In the genomic region with DNA sequence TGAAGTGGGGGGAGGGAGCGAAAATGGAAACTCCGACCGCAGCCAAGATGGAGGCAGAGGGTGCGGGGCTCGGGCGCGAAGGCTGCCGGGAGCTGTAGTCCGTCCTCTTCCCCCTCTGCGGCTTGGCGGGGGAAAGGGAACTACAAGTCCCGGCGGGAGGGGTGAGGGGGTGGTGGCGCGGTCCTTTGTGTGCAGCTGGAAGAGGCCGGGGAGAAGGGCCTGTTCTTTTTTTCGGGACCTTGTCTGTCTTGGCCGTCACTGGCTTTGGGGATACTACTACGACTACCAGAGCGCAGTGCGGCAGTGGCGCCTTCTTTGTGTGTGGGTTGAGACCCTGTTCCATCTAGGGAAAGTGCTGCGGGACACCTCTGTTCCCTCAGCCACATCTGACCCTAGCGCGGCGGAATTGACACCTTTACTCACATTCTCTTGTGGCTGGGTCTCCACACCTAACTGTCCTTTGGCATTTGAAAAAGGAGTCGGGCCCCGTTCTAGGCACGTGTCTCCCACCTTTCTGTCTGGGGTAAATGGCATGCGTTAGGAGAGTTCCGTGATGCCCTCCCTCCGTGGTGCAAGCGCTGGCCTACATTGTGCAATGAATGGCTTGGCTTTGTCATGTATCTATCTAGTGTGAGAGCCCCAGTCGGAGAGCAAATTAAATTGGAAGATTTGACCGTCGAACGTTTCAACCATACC, we compare ENCODE assay signal across 8 mouse cellular contexts. TPM values are rescaled to one million over a fixed set of nuclear protein-coding genes. Genes with fewer than 3 reads are reported as not detected.
DNase-seq lines count a peak whose midpoint lies in the region; ATAC-seq lines count a peak whose summit lies in the region.

No protein-coding gene starts in this region.

- peak overlapping the region; percentile 68 for H3K4me2 ChIP-seq in hindbrain, embryonic 14.5 days (replicated peaks)

- peak overlapping the region; percentile 85 for H3K4me3 ChIP-seq in hindbrain, embryonic 14.5 days (replicated peaks; ENCODE audit: low read length)

- peak; percentile 93 for ATAC-seq in hindbrain, embryonic 14.5 days (ENCODE audit: low FRiP score)

- WGBS in hindbrain, embryonic 14.5 days = under 1% methylated on average over 32 of the region's 37 CpGs

- no peaks in the 10 kb centered on the region for H3K9me3 ChIP-seq in hindbrain, embryonic 14.5 days (ENCODE audit: control insufficient read depth, low read length)

- H3K27me3 ChIP-seq in hindbrain, embryonic 14.5 days (ENCODE audit: control insufficient read depth, insufficient read depth, low read length) = no peaks in the 10 kb centered on the region

- H3K9ac ChIP-seq in hindbrain, embryonic 14.5 days = peak overlapping the region; percentile 98

- peaks cover 12% of the 10 kb centered on the region for H3K4me1 ChIP-seq in hindbrain, embryonic 14.5 days (replicated peaks; ENCODE audit: control insufficient read depth, insufficient read depth, low read length)

- H3K36me3 ChIP-seq in hindbrain, embryonic 14.5 days (replicated peaks; ENCODE audit: control insufficient read depth, insufficient read depth) = no peaks in the 10 kb centered on the region

- peak overlapping the region; percentile 99 for H3K27ac ChIP-seq in hindbrain, embryonic 14.5 days

- DNase-seq in WW6 (ENCODE audit: low read depth, low spot score) = peak; percentile 75
- DNase-seq in cerebellum, postnatal 36 days = peak; percentile 83 to 84
- peak; percentile 89 to 90 for DNase-seq in frontal cortex, postnatal 36 days (ENCODE audit: low spot score in 2 of 2)
- DNase-seq in hindbrain, embryonic 14.5 days (ENCODE audit: low spot score) = peak; percentile 87
- DNase-seq in layer of hippocampus, postnatal 36 days = peak; percentile 86 to 88
- DNase-seq in lung, postnatal 25 days (ENCODE audit: low spot score) = peak; percentile 92
- peak; percentile 93 for DNase-seq in retina, embryonic 14.5 days (ENCODE audit: low spot score)
- peak; percentile 90 for DNase-seq in thymus, postnatal 4 days

RNA-seq across cellular contexts. Expression of a gene that starts 0.9 kb away (rescaled TPM):
- 416 and 429 TPM in 2 replicates for polyA plus RNA-seq in hindbrain, embryonic 14.5 days (2014; fragmentation: Nextera tagmentation; extraction: Ambion mirVana)
- total RNA-seq in layer of hippocampus, postnatal 36 days (2021) = 100 to 1,000 TPM; 240 to 246 TPM

RNA-seq across cellular contexts. Expression of a gene that starts 25.6 kb away (rescaled TPM):
- 67.0 TPM in 2 replicates for polyA plus RNA-seq in hindbrain, embryonic 14.5 days (2014; fragmentation: Nextera tagmentation; extraction: Ambion mirVana)
- total RNA-seq in layer of hippocampus, postnatal 36 days (2021) = 10 to 100 TPM; 76.7 to 78.5 TPM

RNA-seq across cellular contexts. Expression of a gene that starts 37.0 kb away (rescaled TPM):
- polyA plus RNA-seq in hindbrain, embryonic 14.5 days (2014; fragmentation: Nextera tagmentation; extraction: Ambion mirVana) = 87.5 and 93.1 TPM in 2 replicates
- total RNA-seq in layer of hippocampus, postnatal 36 days (2021) = 10 to 100 TPM; 71.1 to 75.5 TPM

RNA-seq across cellular contexts. Expression of a gene that starts 52.7 kb away (rescaled TPM):
- not detected in 2 replicates for polyA plus RNA-seq in hindbrain, embryonic 14.5 days (2014; fragmentation: Nextera tagmentation; extraction: Ambion mirVana)
- total RNA-seq in layer of hippocampus, postnatal 36 days (2021) = not detected

RNA-seq across cellular contexts. Expression of a gene that starts 57.2 kb away (rescaled TPM):
- polyA plus RNA-seq in hindbrain, embryonic 14.5 days (2014; fragmentation: Nextera tagmentation; extraction: Ambion mirVana) = 0.07 and 0.09 TPM in 2 replicates
- total RNA-seq in layer of hippocampus, postnatal 36 days (2021) = not detected

Comparison
In these comparisons a context has a peak if more than half of its experiments do, and no peak if none do; other contexts are left out.
1. Peak in every context shown above with its lines: DNase-seq, ATAC-seq, H3K4me3 ChIP-seq and H3K27ac ChIP-seq.